Mouse (Mus musculus): ENCODE data around the gene Gm12216. TPM values are rescaled to one million over a fixed set of nuclear protein-coding genes. Genes with fewer than 3 reads are reported as not detected.

Gene Gm12216
- polyA plus RNA-seq, 1 experiment from 2014 or later, result 1.5 TPM

DNA sequence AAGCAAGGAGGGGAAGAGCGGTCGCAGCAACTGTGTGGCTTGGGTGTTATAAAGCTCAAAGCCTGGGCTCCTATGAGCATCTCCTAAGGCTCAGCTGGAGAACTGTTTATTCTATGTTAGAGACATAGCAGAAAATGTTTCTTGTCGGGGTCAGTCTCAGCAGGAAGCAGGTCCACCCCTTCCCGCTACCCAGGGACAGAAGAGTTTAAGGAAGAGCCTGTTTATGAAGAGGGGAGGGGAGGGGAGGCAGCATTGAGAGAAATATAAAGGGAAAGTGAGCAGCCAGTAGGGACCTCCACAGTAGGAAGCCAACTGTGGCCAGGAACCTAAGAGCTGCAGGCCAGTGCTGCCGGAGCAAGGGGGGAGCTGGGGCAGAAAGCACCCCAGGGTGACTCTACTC is 49.7 kb downstream of the Gm12216 start:
- Histone ChIP-seq H3K36me3 (replicated peaks; ENCODE audit: insufficient read depth, low read length) (no peaks in the 10 kb centered on the region), H3K4me2 (ENCODE audit: low read depth, low read length) (no peak overlapping the region), H3K4me3 (ENCODE audit: low read depth, low read length) (no peak overlapping the region), H3K27me3 (ENCODE audit: insufficient read depth, low read length) (no peaks in the 10 kb centered on the region), H3K4me1 (ENCODE audit: insufficient read depth) (peaks cover 24% of the 10 kb centered on the region), H3K9me3 (ENCODE audit: low read length) (no peaks in the 10 kb centered on the region), H3K27ac (ENCODE audit: low read depth) (0 out of 2 replicates have a peak overlapping the region, but pooled peaks have one; percentile 34), H3K9ac (replicated peaks) (no peak overlapping the region)
- TF ChIP-seq CTCF (IDR thresholded peaks at IDR 0.05; ENCODE audit: low read depth), result no peak
- 43% methylated on average over 5 of the region's 5 CpGs for WGBS (ENCODE audit: insufficient replicate concordance)
- DNase-seq (no peak), ATAC-seq (no peak)

DNA sequence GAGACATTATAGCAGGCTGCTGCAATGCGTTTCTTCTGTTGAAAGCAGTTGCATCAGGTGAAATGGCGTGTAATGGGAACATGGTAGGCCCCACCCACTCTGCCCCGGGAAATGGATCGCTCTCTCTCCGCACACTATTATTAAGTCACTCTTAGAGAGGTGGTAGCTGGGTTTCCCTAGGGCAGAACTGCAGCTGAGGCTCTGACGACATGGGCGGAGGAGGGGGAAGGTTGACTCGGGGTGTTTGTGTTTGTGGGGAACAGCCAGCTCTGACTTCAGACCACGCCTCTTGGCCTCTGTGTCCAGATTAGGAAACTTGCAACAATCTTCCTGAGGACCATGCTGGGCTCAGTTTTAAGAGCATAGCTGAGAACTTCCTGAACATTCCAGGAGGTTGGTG is 53.3 kb downstream of the Gm12216 start:
- Histone ChIP-seq H3K9ac (replicated peaks) (no peak overlapping the region), H3K4me3 (ENCODE audit: low read depth, low read length) (no peak overlapping the region), H3K9me3 (ENCODE audit: low read length) (no peaks in the 10 kb centered on the region), H3K27me3 (ENCODE audit: insufficient read depth, low read length) (no peaks in the 10 kb centered on the region), H3K4me1 (ENCODE audit: insufficient read depth) (peaks cover 27% of the 10 kb centered on the region), H3K27ac (ENCODE audit: low read depth) (peak overlapping the region; percentile 74), H3K36me3 (replicated peaks; ENCODE audit: insufficient read depth, low read length) (no peaks in the 10 kb centered on the region), H3K4me2 (ENCODE audit: low read depth, low read length) (no peak overlapping the region)
- 45% methylated on average over 9 of the region's 9 CpGs for WGBS (ENCODE audit: insufficient replicate concordance)
- TF ChIP-seq CTCF (IDR thresholded peaks at IDR 0.05; ENCODE audit: low read depth) (no peak), EP300 (IDR thresholded peaks at IDR 0.05; ENCODE audit: low read depth) (no peak; the same call in 1 of the 2 replicates)
- DNase-seq (peak; percentile 77), ATAC-seq (peak; percentile 94)

DNA sequence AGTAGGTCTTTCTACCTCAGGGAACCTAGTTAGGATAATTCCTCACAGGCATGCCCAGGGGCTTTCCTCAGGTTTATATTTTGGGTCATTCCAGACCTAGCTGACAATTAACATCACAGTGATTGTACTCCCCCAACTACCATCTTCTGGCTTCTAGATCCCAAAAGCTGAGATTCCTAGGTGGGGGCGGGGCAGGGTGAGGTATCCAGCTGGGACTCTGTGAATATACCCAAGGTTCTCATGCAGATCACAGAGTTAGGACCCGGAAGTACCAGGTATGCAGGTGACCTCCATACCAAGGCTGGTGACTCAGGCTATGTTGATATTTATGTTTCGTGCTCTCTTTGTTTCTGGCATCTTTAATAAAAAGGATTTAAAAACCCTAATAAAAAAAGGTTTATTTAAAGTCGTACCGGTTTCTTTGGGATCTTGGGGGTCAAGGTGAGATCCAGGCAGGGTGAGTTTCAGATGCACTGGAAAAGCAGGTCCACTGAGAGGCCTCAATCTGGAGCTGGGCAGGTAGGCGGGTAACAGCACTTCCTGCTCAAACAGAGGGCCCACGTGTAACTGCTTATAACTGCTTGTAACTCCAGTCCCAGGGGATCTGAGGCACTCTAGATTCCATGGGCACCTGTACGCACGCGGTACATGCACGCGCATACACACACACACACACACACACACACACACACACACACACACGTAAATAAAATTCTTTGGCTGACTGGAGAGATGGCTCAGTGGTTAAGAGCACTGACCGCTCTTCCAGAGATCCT is 54.3 kb downstream of the Gm12216 start:
- Histone ChIP-seq H3K9me3 (ENCODE audit: low read length) (no peaks in the 10 kb centered on the region), H3K4me3 (ENCODE audit: low read depth, low read length) (no peak overlapping the region), H3K4me2 (ENCODE audit: low read depth, low read length) (no peak overlapping the region), H3K36me3 (replicated peaks; ENCODE audit: insufficient read depth, low read length) (no peaks in the 10 kb centered on the region), H3K9ac (replicated peaks) (no peak overlapping the region), H3K4me1 (ENCODE audit: insufficient read depth) (peaks cover 23% of the 10 kb centered on the region), H3K27ac (ENCODE audit: low read depth) (no peak overlapping the region), H3K27me3 (ENCODE audit: insufficient read depth, low read length) (no peaks in the 10 kb centered on the region)
- 80% methylated on average over 14 of the region's 14 CpGs for WGBS (ENCODE audit: insufficient replicate concordance)
- DNase-seq (no peak), ATAC-seq (no peak)
- TF ChIP-seq CTCF (IDR thresholded peaks at IDR 0.05; ENCODE audit: low read depth) (no peak), EP300 (IDR thresholded peaks at IDR 0.05; ENCODE audit: low read depth) (no peak)

DNA sequence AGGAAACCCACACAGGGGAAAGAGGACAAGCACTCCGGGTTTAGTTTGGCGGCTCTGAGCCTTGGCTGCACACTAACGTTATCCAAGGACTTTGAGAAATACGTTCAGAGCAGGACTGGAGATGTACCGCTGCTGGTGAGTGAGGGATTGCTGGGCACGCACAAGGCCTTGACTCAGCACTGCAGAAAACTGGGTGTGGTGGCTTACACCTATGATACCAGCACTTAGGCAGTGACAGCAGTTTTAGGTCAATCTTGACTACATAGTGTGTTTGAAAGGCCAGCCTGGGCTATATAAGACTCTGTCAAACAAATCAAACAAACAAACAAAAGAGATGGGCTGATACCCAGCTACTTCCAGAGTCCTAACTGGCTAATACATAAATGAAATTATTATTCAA is 55.6 kb downstream of the Gm12216 start:
- Histone ChIP-seq H3K27ac (ENCODE audit: low read depth) (peak overlapping the region; percentile 7; the same call in 1 of the 2 replicates), H3K9ac (replicated peaks) (no peak overlapping the region), H3K4me3 (ENCODE audit: low read depth, low read length) (no peak overlapping the region), H3K4me2 (ENCODE audit: low read depth, low read length) (no peak overlapping the region), H3K4me1 (ENCODE audit: insufficient read depth) (peaks cover 23% of the 10 kb centered on the region), H3K36me3 (replicated peaks; ENCODE audit: insufficient read depth, low read length) (no peaks in the 10 kb centered on the region), H3K9me3 (ENCODE audit: low read length) (no peaks in the 10 kb centered on the region), H3K27me3 (ENCODE audit: insufficient read depth, low read length) (no peaks in the 10 kb centered on the region)
- ATAC-seq, result no peak
- 69% methylated on average over 6 of the region's 6 CpGs for WGBS (ENCODE audit: insufficient replicate concordance)
- DNase-seq, result no peak
- TF ChIP-seq EP300 (IDR thresholded peaks at IDR 0.05; ENCODE audit: low read depth) (no peak), CTCF (IDR thresholded peaks at IDR 0.05; ENCODE audit: low read depth) (no peak)

DNA sequence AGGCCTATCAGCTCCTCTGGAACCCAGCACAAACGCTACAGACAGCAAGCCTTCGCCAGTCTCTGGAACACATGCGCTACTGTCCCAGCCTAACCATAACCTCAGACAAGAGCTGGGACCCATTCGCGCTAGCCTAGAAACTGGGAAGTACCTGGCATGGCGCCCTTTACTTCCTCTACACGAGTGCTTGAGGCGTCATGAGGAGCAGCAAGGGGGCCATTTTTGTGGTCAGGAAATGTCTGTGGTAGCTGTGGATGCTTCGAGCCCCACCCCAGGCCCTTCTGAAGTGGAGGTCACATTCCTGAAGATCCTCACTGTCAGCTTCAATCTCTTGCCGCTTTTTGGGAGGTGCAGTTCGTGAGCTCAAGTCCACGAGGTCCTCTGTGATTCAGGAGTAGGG is 56.0 kb downstream of the Gm12216 start:
- Histone ChIP-seq H3K4me1 (ENCODE audit: insufficient read depth) (peaks cover 25% of the 10 kb centered on the region), H3K27me3 (ENCODE audit: insufficient read depth, low read length) (no peaks in the 10 kb centered on the region), H3K4me3 (ENCODE audit: low read depth, low read length) (no peak overlapping the region), H3K36me3 (replicated peaks; ENCODE audit: insufficient read depth, low read length) (no peaks in the 10 kb centered on the region), H3K9ac (replicated peaks) (no peak overlapping the region), H3K9me3 (ENCODE audit: low read length) (no peaks in the 10 kb centered on the region), H3K4me2 (ENCODE audit: low read depth, low read length) (no peak overlapping the region), H3K27ac (ENCODE audit: low read depth) (peak overlapping the region; percentile 7; the same call in 1 of the 2 replicates)
- TF ChIP-seq CTCF (IDR thresholded peaks at IDR 0.05; ENCODE audit: low read depth) (no peak), EP300 (IDR thresholded peaks at IDR 0.05; ENCODE audit: low read depth) (no peak)
- 51% methylated on average over 12 of the region's 12 CpGs for WGBS (ENCODE audit: insufficient replicate concordance)
- no peak for DNase-seq
- no peak for ATAC-seq

DNA sequence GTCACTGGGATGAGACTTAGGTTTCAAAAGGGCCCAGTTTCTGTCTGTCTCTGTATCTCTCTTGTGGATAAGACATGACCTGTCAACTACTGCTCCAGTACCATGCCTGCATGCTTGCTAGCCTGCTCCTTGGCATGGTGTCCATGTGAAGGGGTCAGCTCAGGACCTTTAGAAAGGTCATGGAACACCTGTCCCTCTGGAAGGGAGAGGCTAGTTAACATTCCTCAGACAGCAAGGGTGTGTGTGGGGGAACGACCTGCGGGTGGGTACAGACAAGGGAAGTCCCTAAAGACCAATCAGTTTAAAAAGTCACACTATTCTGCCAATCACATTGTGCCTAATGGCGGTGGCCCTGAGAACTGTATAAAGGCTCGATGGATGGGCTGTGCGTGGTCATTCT is 58.1 kb downstream of the Gm12216 start:
- Histone ChIP-seq H3K4me2 (ENCODE audit: low read depth, low read length) (no peak overlapping the region), H3K4me1 (ENCODE audit: insufficient read depth) (peaks cover 40% of the 10 kb centered on the region), H3K4me3 (ENCODE audit: low read depth, low read length) (no peak overlapping the region), H3K9me3 (ENCODE audit: low read length) (no peaks in the 10 kb centered on the region), H3K27ac (ENCODE audit: low read depth) (no peak overlapping the region), H3K9ac (replicated peaks) (no peak overlapping the region), H3K36me3 (replicated peaks; ENCODE audit: insufficient read depth, low read length) (no peaks in the 10 kb centered on the region), H3K27me3 (ENCODE audit: insufficient read depth, low read length) (no peaks in the 10 kb centered on the region)
- 78% methylated on average over 5 of the region's 5 CpGs for WGBS (ENCODE audit: insufficient replicate concordance)
- DNase-seq (no peak), ATAC-seq (no peak)
- TF ChIP-seq CTCF (IDR thresholded peaks at IDR 0.05; ENCODE audit: low read depth) (no peak), EP300 (IDR thresholded peaks at IDR 0.05; ENCODE audit: low read depth) (no peak)
